Mouse (Mus musculus): ENCODE data around the gene Gnb1.
"Not testable (repeated sequence)": the region's sequence is repeated elsewhere in the genome, so short reads cannot be mapped to it uniquely, and the experiment has no call there.

Gene Gnb1

GRCm38 (mm10) chr4:155563400-155564231, 72.5 kb downstream of the Gnb1 start:
- H3K4me3 ChIP-seq (replicated peaks; ENCODE audit: low read length): peak overlapping the region; percentile 93
- no peaks in the 10 kb centered on the region for H3K27me3 ChIP-seq (ENCODE audit: insufficient read depth, low read length)
- peaks cover 70% of the 10 kb centered on the region for H3K4me1 ChIP-seq (replicated peaks; ENCODE audit: low read depth, low read length)
- TF ChIP-seq NANOG (IDR thresholded peaks at IDR 0.05; ENCODE audit: borderline replicate concordance, low read length): no peak
- no peak for TF ChIP-seq CTCF (conservative IDR thresholded peaks at IDR 0.05; ENCODE audit: low read length)
- no peak for TF ChIP-seq POU5F1 (IDR thresholded peaks at IDR 0.05; ENCODE audit: borderline replicate concordance, low read length)
- H3K9me3 ChIP-seq (ENCODE audit: low read length): no peaks in the 10 kb centered on the region
- H3K36me3 ChIP-seq (ENCODE audit: insufficient read depth, low read length): peaks cover 45% of the 10 kb centered on the region

GRCm38 (mm10) chr4:155564315-155565069, 73.3 kb downstream of the Gnb1 start:
- H3K4me3 ChIP-seq (replicated peaks; ENCODE audit: low read length): peak overlapping the region; percentile 93
- TF ChIP-seq CTCF (conservative IDR thresholded peaks at IDR 0.05; ENCODE audit: low read length): no peak
- TF ChIP-seq NANOG (IDR thresholded peaks at IDR 0.05; ENCODE audit: borderline replicate concordance, low read length): no peak
- no peak for TF ChIP-seq POU5F1 (IDR thresholded peaks at IDR 0.05; ENCODE audit: borderline replicate concordance, low read length)
- no peaks in the 10 kb centered on the region for H3K27me3 ChIP-seq (ENCODE audit: insufficient read depth, low read length)
- H3K4me1 ChIP-seq (replicated peaks; ENCODE audit: low read depth, low read length): peaks cover 71% of the 10 kb centered on the region
- H3K36me3 ChIP-seq (ENCODE audit: insufficient read depth, low read length): peaks cover 37% of the 10 kb centered on the region
- no peaks in the 10 kb centered on the region for H3K9me3 ChIP-seq (ENCODE audit: low read length)

- Histone ChIP-seq H3K36me3 (ENCODE audit: insufficient read depth, low read length) (peaks cover 18% of the 10 kb centered on the region; the same call in 1 of the 2 replicates), H3K27me3 (ENCODE audit: insufficient read depth, low read length) (no peaks in the 10 kb centered on the region), H3K4me1 (replicated peaks; ENCODE audit: low read depth, low read length) (peaks cover 78% of the 10 kb centered on the region), H3K4me3 (replicated peaks; ENCODE audit: low read length) (no peak overlapping the region), H3K9me3 (ENCODE audit: low read length) (no peaks in the 10 kb centered on the region)
- TF ChIP-seq CTCF (conservative IDR thresholded peaks at IDR 0.05; ENCODE audit: low read length) (no peak), POU5F1 (IDR thresholded peaks at IDR 0.05; ENCODE audit: borderline replicate concordance, low read length) (no peak)
Observed at GRCm38 (mm10) chr4:155566555-155566954, 75.4 kb downstream of the Gnb1 start.

GRCm38 (mm10) chr4:155568170-155568569, 77.0 kb downstream of the Gnb1 start:
- Histone ChIP-seq H3K27me3 (ENCODE audit: insufficient read depth, low read length) (no peaks in the 10 kb centered on the region), H3K9me3 (ENCODE audit: low read length) (no peaks in the 10 kb centered on the region), H3K36me3 (ENCODE audit: insufficient read depth, low read length) (0 out of 2 replicates have a peak, but pooled peaks cover 12% of the 10 kb centered on the region), H3K4me3 (replicated peaks; ENCODE audit: low read length) (no peak overlapping the region), H3K4me1 (replicated peaks; ENCODE audit: low read depth, low read length) (peaks cover 76% of the 10 kb centered on the region)
- TF ChIP-seq NANOG (IDR thresholded peaks at IDR 0.05; ENCODE audit: borderline replicate concordance, low read length) (no peak), POU5F1 (IDR thresholded peaks at IDR 0.05; ENCODE audit: borderline replicate concordance, low read length) (no peak), CTCF (conservative IDR thresholded peaks at IDR 0.05; ENCODE audit: low read length) (peak; percentile 80)

GRCm38 (mm10) chr4:155568632-155569370, 77.6 kb downstream of the Gnb1 start:
- peaks cover 13% of the 10 kb centered on the region; the same call in 1 of the 2 replicates for H3K36me3 ChIP-seq (ENCODE audit: insufficient read depth, low read length)
- no peak overlapping the region for H3K4me3 ChIP-seq (replicated peaks; ENCODE audit: low read length)
- H3K4me1 ChIP-seq (replicated peaks; ENCODE audit: low read depth, low read length): peaks cover 82% of the 10 kb centered on the region
- TF ChIP-seq POU5F1 (IDR thresholded peaks at IDR 0.05; ENCODE audit: borderline replicate concordance, low read length) (no peak), NANOG (IDR thresholded peaks at IDR 0.05; ENCODE audit: borderline replicate concordance, low read length) (no peak), CTCF (conservative IDR thresholded peaks at IDR 0.05; ENCODE audit: low read length) (no peak)
- no peaks in the 10 kb centered on the region for H3K9me3 ChIP-seq (ENCODE audit: low read length)
- no peaks in the 10 kb centered on the region for H3K27me3 ChIP-seq (ENCODE audit: insufficient read depth, low read length)

GRCm38 (mm10) chr4:155569818-155570217, 78.7 kb downstream of the Gnb1 start:
- H3K36me3 ChIP-seq (ENCODE audit: insufficient read depth, low read length): peaks cover 13% of the 10 kb centered on the region
- no peak overlapping the region for H3K4me3 ChIP-seq (replicated peaks; ENCODE audit: low read length)
- peaks cover 86% of the 10 kb centered on the region for H3K4me1 ChIP-seq (replicated peaks; ENCODE audit: low read depth, low read length)
- no peak for TF ChIP-seq NANOG (IDR thresholded peaks at IDR 0.05; ENCODE audit: borderline replicate concordance, low read length)
- TF ChIP-seq POU5F1 (IDR thresholded peaks at IDR 0.05; ENCODE audit: borderline replicate concordance, low read length): no peak
- TF ChIP-seq CTCF (conservative IDR thresholded peaks at IDR 0.05; ENCODE audit: low read length): no peak
- H3K9me3 ChIP-seq (ENCODE audit: low read length): no peaks in the 10 kb centered on the region
- H3K27me3 ChIP-seq (ENCODE audit: insufficient read depth, low read length): no peaks in the 10 kb centered on the region

GRCm38 (mm10) chr4:155570315-155570714, 79.2 kb downstream of the Gnb1 start:
- peaks cover 86% of the 10 kb centered on the region for H3K4me1 ChIP-seq (replicated peaks; ENCODE audit: low read depth, low read length)
- peaks cover 13% of the 10 kb centered on the region for H3K36me3 ChIP-seq (ENCODE audit: insufficient read depth, low read length)
- not testable (repeated sequence) for H3K27me3 ChIP-seq (ENCODE audit: insufficient read depth, low read length); H3K9me3 ChIP-seq (ENCODE audit: low read length); H3K4me3 ChIP-seq (replicated peaks; ENCODE audit: low read length)

GRCm38 (mm10) chr4:155571442-155571841, 80.3 kb downstream of the Gnb1 start:
- Histone ChIP-seq H3K27me3 (ENCODE audit: insufficient read depth, low read length) (no peaks in the 10 kb centered on the region), H3K4me3 (replicated peaks; ENCODE audit: low read length) (0 out of 2 replicates have a peak overlapping the region, but pooled peaks have one; percentile 1), H3K9me3 (ENCODE audit: low read length) (no peaks in the 10 kb centered on the region), H3K36me3 (ENCODE audit: insufficient read depth, low read length) (peaks cover 7% of the 10 kb centered on the region), H3K4me1 (replicated peaks; ENCODE audit: low read depth, low read length) (peaks cover 86% of the 10 kb centered on the region)
- TF ChIP-seq POU5F1 (IDR thresholded peaks at IDR 0.05; ENCODE audit: borderline replicate concordance, low read length) (no peak), CTCF (conservative IDR thresholded peaks at IDR 0.05; ENCODE audit: low read length) (no peak), NANOG (IDR thresholded peaks at IDR 0.05; ENCODE audit: borderline replicate concordance, low read length) (no peak)
